Mouse (Mus musculus) stomach, adult 2 months (tissue): ENCODE results near the gene Fam229b. TPM values are rescaled to one million over a fixed set of nuclear protein-coding genes. Genes with fewer than 3 reads are reported as not detected.

Experiments used
- polyA plus RNA-seq: library from polyadenylated mRNA; depleted of rRNA; stranded (reverse); fragments of >200 nt; gene quantifications from 2 replicates; pipeline ENCODE4 v1.2.3, GENCODE M21; 2012; rRNA removed

Fam229b gene
- 0.11 and 0.13 TPM in 2 replicates for polyA plus RNA-seq

DNA sequence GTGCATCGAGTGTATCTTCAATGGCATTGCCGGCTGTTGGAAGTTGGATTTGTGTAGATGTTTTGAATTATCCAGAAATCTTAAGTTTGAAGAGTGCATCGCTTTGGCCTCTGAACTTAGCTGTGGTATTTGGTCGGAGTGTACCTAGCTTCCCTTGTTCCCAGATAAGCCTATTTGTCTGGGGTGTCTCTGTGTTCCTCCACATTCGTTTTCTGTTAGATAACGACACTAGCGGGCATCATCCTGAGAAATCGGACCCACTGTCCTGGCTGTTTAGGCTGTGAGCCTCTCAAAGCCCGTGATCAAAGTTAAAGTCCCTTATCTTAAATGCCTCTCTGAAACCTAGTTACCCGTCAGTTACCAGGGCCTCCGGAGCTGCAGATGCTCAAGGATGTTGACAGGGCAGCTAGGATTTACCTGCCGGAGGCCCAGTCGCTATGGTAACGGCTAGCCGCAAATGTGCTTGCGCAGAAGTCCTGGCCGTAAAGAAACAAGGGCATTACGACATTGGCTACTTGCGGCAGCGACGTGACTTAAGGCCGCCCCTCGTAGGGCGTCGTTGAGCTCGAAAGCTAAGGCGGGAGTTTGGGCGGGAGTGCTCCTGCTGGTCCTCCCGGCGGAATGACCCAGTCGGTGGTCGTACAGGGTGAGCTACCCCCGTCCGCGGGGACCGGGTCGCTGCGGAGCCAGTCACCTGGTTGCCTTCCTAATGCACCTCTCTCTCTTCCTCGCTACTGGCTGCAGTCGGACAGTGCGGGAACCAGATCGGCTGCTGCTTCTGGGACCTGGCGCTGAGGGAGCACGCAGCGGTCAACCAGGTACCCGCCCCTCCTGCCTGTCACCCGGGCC, at the start of gene Fam229b, which contains the start of gene Tube1:
TSS of gene Fam229b (minus strand) at position 453 of the 849 bp plus-strand sequence.
TSS of gene Tube1 (plus strand) at position 515 of the 849 bp plus-strand sequence.

DNA sequence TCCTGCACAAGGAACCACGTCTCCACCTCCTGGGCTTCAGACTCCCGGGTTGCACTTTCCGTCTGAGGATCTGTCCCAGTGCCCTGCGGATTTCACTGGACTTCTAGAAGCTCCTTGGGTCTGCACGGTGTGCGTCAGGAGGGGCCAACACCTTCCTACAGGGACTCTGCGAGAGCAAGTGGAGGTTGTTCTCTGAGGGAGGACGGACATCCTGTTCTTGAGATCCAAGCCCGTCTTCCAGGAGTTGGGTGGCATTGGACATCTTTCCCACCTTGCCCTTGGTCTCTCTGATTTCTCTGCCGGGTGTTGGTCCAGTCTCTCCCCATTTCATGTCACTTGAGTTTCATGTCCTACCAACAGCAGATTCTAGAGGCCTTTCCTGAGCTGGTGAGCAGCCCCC, 30.0 kb upstream of the Fam229b start, which contains the start of gene Ccn6:
TSS of gene Ccn6 (minus strand) at position 101 of the 400 bp plus-strand sequence.

Other genes with a start within 250 kb of the Fam229b start
- gene Lama4, start 168.4 kb downstream of the Fam229b start, polyA plus RNA-seq: 11.5 and 16.8 TPM in 2 replicates
- gene Tube1, start 62 bp upstream of the Fam229b start, polyA plus RNA-seq: 0.24 and 0.67 TPM in 2 replicates
- not detected in 2 replicates for gene Ccn6, start 29.9 kb upstream of the Fam229b start, polyA plus RNA-seq
- 3.2 and 3.5 TPM in 2 replicates for gene Fyn, start 234.9 kb upstream of the Fam229b start, polyA plus RNA-seq